Mouse (Mus musculus) thymus, postnatal 14 days (tissue): Measurements from ENCODE around the gene Src.
"Not testable (repeated sequence)": the region's sequence is repeated elsewhere in the genome, so short reads cannot be mapped to it uniquely, and the experiment has no call there.

Experiments used
- DNase-seq: peaks from one replicate; pipeline ENCODE4 v3.0.0; 2021

Gene Src

GRCm38 (mm10) chr2:157479858-157480568, 61.8 kb downstream of the Src start:
- DNase-seq = no peak

- no peak for DNase-seq
These were observed 64.5 kb downstream of the Src start for GRCm38 (mm10) chr2:157482729-157483128.

GRCm38 (mm10) chr2:157486559-157486958, 68.3 kb downstream of the Src start:
- not testable (repeated sequence) for DNase-seq

- no peak for DNase-seq
These were observed 68.9 kb downstream of the Src start for GRCm38 (mm10) chr2:157486981-157487656.

GRCm38 (mm10) chr2:157487733-157488175, 69.5 kb downstream of the Src start:
- DNase-seq = no peak

GRCm38 (mm10) chr2:157493240-157493639, 75.0 kb downstream of the Src start:
- DNase-seq = no peak

GRCm38 (mm10) chr2:157498529-157498928, 80.3 kb downstream of the Src start:
- DNase-seq = no peak

- no peak for DNase-seq
These were observed 82.1 kb downstream of the Src start for GRCm38 (mm10) chr2:157500364-157500763.

- no peak for DNase-seq
These were observed 83.1 kb downstream of the Src start for GRCm38 (mm10) chr2:157501324-157501723.

GRCm38 (mm10) chr2:157506779-157507178, 88.5 kb downstream of the Src start:
- no peak for DNase-seq

GRCm38 (mm10) chr2:157509182-157509581, 90.9 kb downstream of the Src start:
- no peak for DNase-seq

GRCm38 (mm10) chr2:157510031-157510430, 91.8 kb downstream of the Src start:
- DNase-seq = no peak

- no peak for DNase-seq
These were observed 94.6 kb downstream of the Src start for GRCm38 (mm10) chr2:157512859-157513258.

- no peak for DNase-seq
These were observed 95.5 kb downstream of the Src start for GRCm38 (mm10) chr2:157513737-157514208.

- no peak for DNase-seq
These were observed 96.1 kb downstream of the Src start for GRCm38 (mm10) chr2:157514353-157514752.

- DNase-seq = no peak
These were observed 99.3 kb downstream of the Src start for GRCm38 (mm10) chr2:157517526-157517925.

- DNase-seq = no peak
These were observed 100.2 kb downstream of the Src start for GRCm38 (mm10) chr2:157518451-157518850.

- DNase-seq = no peak
These were observed 101.2 kb downstream of the Src start for GRCm38 (mm10) chr2:157519452-157519851.

- no peak for DNase-seq
These were observed 102.3 kb downstream of the Src start for GRCm38 (mm10) chr2:157520496-157520895.
